Mouse (Mus musculus): Measurements from ENCODE around the gene Fto.

DNA sequence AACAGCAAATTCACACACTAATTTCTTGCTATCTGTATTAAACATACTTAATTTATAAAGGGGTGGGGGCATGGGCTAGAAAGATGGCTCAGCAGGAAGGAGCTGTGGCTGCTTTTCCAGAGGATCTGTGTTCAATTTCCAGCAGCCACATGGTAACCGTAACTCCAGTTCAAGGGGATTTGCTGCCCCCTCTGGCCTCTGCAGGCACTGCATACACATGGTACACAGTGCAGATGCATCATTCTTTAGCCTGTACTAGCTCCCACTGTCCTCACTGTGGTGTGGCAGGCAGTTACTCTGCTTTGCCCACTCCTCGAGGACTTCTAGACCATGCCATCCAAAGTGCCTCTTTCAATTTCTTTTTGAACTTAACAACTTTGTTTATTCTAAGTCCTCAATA lies 37.0 kb upstream of the Fto start:
- TF ChIP-seq CTCF (IDR thresholded peaks at IDR 0.05; ENCODE audit: insufficient read depth, low read length) (no peak), POLR2A (IDR thresholded peaks at IDR 0.05; ENCODE audit: borderline replicate concordance, extremely low read depth, low read depth, low read length) (no peak)

Measured in lung, adult 2 months (tissue).